Comparison of ENCODE assay signal across 12 mouse cellular contexts in genomic region chr3:108083161-108083560, GRCm38 (mm10). TPM values are rescaled to one million over a fixed set of nuclear protein-coding genes. Genes with fewer than 3 reads are reported as not detected.
DNase-seq lines count a peak whose midpoint lies in the region; ATAC-seq and TF ChIP-seq lines count a peak whose summit lies in the region.
"Had no signal": no experiment of that assay in that cellular context is flagged by ENCODE, and none has a peak within 500 bp of the region (broad histone marks: within the 10 kb centered on the region; RNA-seq: fewer than 3 reads in every experiment).

No protein-coding gene starts in this region.

- H3K27ac ChIP-seq in forebrain, embryonic 13.5 days = no peak overlapping the region
- no peak overlapping the region for H3K27ac ChIP-seq in forebrain, postnatal 0 days (ENCODE audit: low read depth, low read length)
- H3K27ac ChIP-seq in layer of hippocampus, adult 2 months = peak overlapping the region; percentile 68; the same call in 1 of the 2 replicates
- H3K27ac ChIP-seq in bone marrow, adult 2 months (ENCODE audit: control insufficient read depth, insufficient read depth, low read depth, low read length, poor library complexity) = no peak overlapping the region
- peak overlapping the region; percentile 90 for H3K27ac ChIP-seq in liver, embryonic 15.5 days (replicated peaks)

- no peak for TF ChIP-seq POLR2A in bone marrow, adult 2 months (IDR thresholded peaks at IDR 0.05; ENCODE audit: borderline replicate concordance, control insufficient read depth, low read depth, low read length)

- no peak for DNase-seq in forebrain, postnatal 0 days
- no peak for DNase-seq in layer of hippocampus, adult 2 months (ENCODE audit: low spot score in 2 of 2)
- DNase-seq in layer of hippocampus, adult 11-12 months (ENCODE audit: low spot score) = no peak
- DNase-seq in cerebellum, adult 11-12 months = no peak
- DNase-seq in spleen, adult 12 weeks (ENCODE audit: low spot score) = no peak
- DNase-seq: kidney, adult 8-10 months; lung, adult 18-20 months had no signal

- H3K4me2 ChIP-seq in forebrain, embryonic 13.5 days = no peak overlapping the region
- H3K4me2 ChIP-seq in forebrain, postnatal 0 days (ENCODE audit: low read depth) = no peak overlapping the region
- H3K4me2 ChIP-seq in liver, embryonic 15.5 days = peak overlapping the region; percentile 97

- no peaks in the 10 kb centered on the region for H3K9me3 ChIP-seq in forebrain, embryonic 13.5 days (replicated peaks)
- no peaks in the 10 kb centered on the region for H3K9me3 ChIP-seq in forebrain, postnatal 0 days (ENCODE audit: low read length)
- H3K9me3 ChIP-seq in liver, embryonic 15.5 days (replicated peaks) = no peaks in the 10 kb centered on the region

- no peak overlapping the region for H3K4me3 ChIP-seq in forebrain, embryonic 13.5 days
- H3K4me3 ChIP-seq in forebrain, postnatal 0 days (ENCODE audit: low read depth, low read length) = no peak overlapping the region
- H3K4me3 ChIP-seq in layer of hippocampus, adult 2 months = no peak overlapping the region
- peak overlapping the region; percentile 29 for H3K4me3 ChIP-seq in bone marrow, adult 2 months (replicated peaks; ENCODE audit: control insufficient read depth, low read depth, low read length)
- H3K4me3 ChIP-seq in liver, embryonic 15.5 days (replicated peaks) = peak overlapping the region; percentile 79

- H3K27me3 ChIP-seq in forebrain, embryonic 13.5 days = no peaks in the 10 kb centered on the region
- H3K27me3 ChIP-seq in forebrain, postnatal 0 days (ENCODE audit: insufficient read depth, low read length) = no peaks in the 10 kb centered on the region
- H3K27me3 ChIP-seq in liver, embryonic 15.5 days = no peaks in the 10 kb centered on the region

- peaks cover 28% of the 10 kb centered on the region for H3K36me3 ChIP-seq in forebrain, embryonic 13.5 days (ENCODE audit: poor library complexity, severe bottlenecking)
- peaks cover 25% of the 10 kb centered on the region for H3K36me3 ChIP-seq in forebrain, postnatal 0 days (ENCODE audit: insufficient read depth)
- H3K36me3 ChIP-seq in liver, embryonic 15.5 days (replicated peaks) = peaks cover 46% of the 10 kb centered on the region

- TF ChIP-seq CTCF in forebrain, postnatal 0 days (IDR thresholded peaks at IDR 0.05; ENCODE audit: low read depth) = no peak
- TF ChIP-seq CTCF in layer of hippocampus, adult 2 months (conservative IDR thresholded peaks at IDR 0.05) = no peak
- no peak for TF ChIP-seq CTCF in bone marrow, adult 2 months (IDR thresholded peaks at IDR 0.05; ENCODE audit: control insufficient read depth, insufficient read depth, low read length)

- 59% methylated on average over 2 of the region's 2 CpGs for WGBS in forebrain, embryonic 13.5 days
- WGBS in forebrain, postnatal 0 days = 52% methylated on average over 2 of the region's 2 CpGs
- 12% methylated on average over 2 of the region's 2 CpGs for WGBS in bone marrow, adult 2 months
- WGBS in liver, embryonic 15.5 days (ENCODE audit: insufficient replicate concordance) = 19% methylated on average over 2 of the region's 2 CpGs

- H3K9ac ChIP-seq in forebrain, embryonic 13.5 days = peak overlapping the region; percentile 10; the same call in 1 of the 2 replicates
- H3K9ac ChIP-seq in forebrain, postnatal 0 days = no peak overlapping the region
- peak overlapping the region; percentile 91 for H3K9ac ChIP-seq in liver, embryonic 15.5 days

- peaks cover 53% of the 10 kb centered on the region for H3K4me1 ChIP-seq in forebrain, embryonic 13.5 days
- peaks cover 26% of the 10 kb centered on the region for H3K4me1 ChIP-seq in forebrain, postnatal 0 days (ENCODE audit: insufficient read depth)
- peaks cover 10% of the 10 kb centered on the region for H3K4me1 ChIP-seq in bone marrow, adult 2 months (ENCODE audit: control insufficient read depth, insufficient read depth, low read length)
- peaks cover 73% of the 10 kb centered on the region for H3K4me1 ChIP-seq in liver, embryonic 15.5 days (replicated peaks)

- ATAC-seq in forebrain, embryonic 13.5 days = no peak
- no peak for ATAC-seq in forebrain, postnatal 0 days
- no peak for ATAC-seq in liver, embryonic 15.5 days (ENCODE audit: insufficient read depth)

RNA-seq across cellular contexts. Expression of gene Ampd2, which starts 3.3 kb away (rescaled TPM):
- polyA plus RNA-seq in forebrain, embryonic 13.5 days (2015; fragmentation: Nextera tagmentation; extraction: Ambion mirVana) = 38.6 and 45.3 TPM in 2 replicates
- 46.6 and 48.7 TPM in 2 replicates for total RNA-seq in forebrain, postnatal 0 days (2014; rRNA removed)
- polyA plus RNA-seq in forebrain, postnatal 0 days (2015; fragmentation: Nextera tagmentation; extraction: Ambion mirVana) = 38.8 and 47.0 TPM in 2 replicates
- total RNA-seq in layer of hippocampus, adult 2 months (2021) = 10 to 100 TPM; 74.0 to 76.7 TPM
- polyA plus RNA-seq in bone marrow, adult 2 months (2011; ENCODE audit: insufficient read depth, insufficient read length, low replicate concordance, missing spikeins) = 15.3 and 47.2 TPM in 2 replicates
- polyA plus RNA-seq in liver, embryonic 15.5 days (2015; fragmentation: Nextera tagmentation; extraction: Ambion mirVana) = 63.7 and 76.6 TPM in 2 replicates

RNA-seq across cellular contexts. Expression of gene Gnat2, which starts 9.4 kb away (rescaled TPM):
- 0.44 and 0.57 TPM in 2 replicates for polyA plus RNA-seq in forebrain, embryonic 13.5 days (2015; fragmentation: Nextera tagmentation; extraction: Ambion mirVana)
- total RNA-seq in forebrain, postnatal 0 days (2014; rRNA removed) = 0.10 and 0.38 TPM in 2 replicates
- polyA plus RNA-seq in forebrain, postnatal 0 days (2015; fragmentation: Nextera tagmentation; extraction: Ambion mirVana) = 0.16 and 0.27 TPM in 2 replicates
- total RNA-seq in layer of hippocampus, adult 2 months (2021) = not detected
- 1.0 TPM in 1 of 2 replicates, not detected in the other for polyA plus RNA-seq in bone marrow, adult 2 months (2011; ENCODE audit: insufficient read depth, insufficient read length, low replicate concordance, missing spikeins)
- 2.7 and 3.8 TPM in 2 replicates for polyA plus RNA-seq in liver, embryonic 15.5 days (2015; fragmentation: Nextera tagmentation; extraction: Ambion mirVana)
- total RNA-seq: layer of hippocampus, postnatal 14 days; monocyte, adult 5-6 weeks had no signal

RNA-seq across cellular contexts. Expression of gene Gstm4, which starts 38.5 kb away (rescaled TPM):
- polyA plus RNA-seq in forebrain, embryonic 13.5 days (2015; fragmentation: Nextera tagmentation; extraction: Ambion mirVana) = 10.8 and 11.4 TPM in 2 replicates
- 5.5 and 5.6 TPM in 2 replicates for total RNA-seq in forebrain, postnatal 0 days (2014; rRNA removed)
- polyA plus RNA-seq in forebrain, postnatal 0 days (2015; fragmentation: Nextera tagmentation; extraction: Ambion mirVana) = 20.7 and 22.9 TPM in 2 replicates
- total RNA-seq in layer of hippocampus, adult 2 months (2021) = 10 to 100 TPM; 11.5 to 12.3 TPM
- 4.8 and 8.3 TPM in 2 replicates for polyA plus RNA-seq in bone marrow, adult 2 months (2011; ENCODE audit: insufficient read depth, insufficient read length, low replicate concordance, missing spikeins)
- polyA plus RNA-seq in liver, embryonic 15.5 days (2015; fragmentation: Nextera tagmentation; extraction: Ambion mirVana) = 18.5 and 19.1 TPM in 2 replicates

Comparison
In these comparisons a context has a peak if more than half of its experiments do, and no peak if none do; other contexts are left out.
1. H3K27ac ChIP-seq: peak in layer of hippocampus, adult 2 months (single experiment) and liver, embryonic 15.5 days (single experiment); none in forebrain, embryonic 13.5 days (single experiment), forebrain, postnatal 0 days (single experiment) and bone marrow, adult 2 months (single experiment).
2. H3K4me3 ChIP-seq: peak in bone marrow, adult 2 months (single experiment) and liver, embryonic 15.5 days (single experiment); none in forebrain, embryonic 13.5 days (single experiment), forebrain, postnatal 0 days (single experiment) and layer of hippocampus, adult 2 months (single experiment).